Mouse (Mus musculus) layer of hippocampus, postnatal 36 days (tissue): ENCODE data around the gene Tarm1. TPM values are rescaled to one million over a fixed set of nuclear protein-coding genes. Genes with fewer than 3 reads are reported as not detected.

Experiments used
- DNase-seq, 2 experiments: peaks; one replicate each; pipeline ENCODE4 v3.0.0; 2022
- total RNA-seq, 2 experiments: library from RNA; stranded (reverse); gene quantifications; 2 replicates each; pipeline ENCODE4 v1.2.3; 2021

Gene Tarm1
- total RNA-seq, 2 experiments from 2014 or later, result not detected

- DNase-seq, result no peak
Observed at GRCm38 (mm10) chr7:3440526-3440925, 61.9 kb downstream of the Tarm1 start.

- DNase-seq, result no peak
Observed at GRCm38 (mm10) chr7:3439984-3440383, 62.4 kb downstream of the Tarm1 start.

GRCm38 (mm10) chr7:3437941-3438340, 64.5 kb downstream of the Tarm1 start:
- no peak for DNase-seq

Other genes starting within 250 kb of the Tarm1 start
- gene Myadm, start 213.5 kb downstream of the Tarm1 start, total RNA-seq, result 10 to 100 TPM; 63.5 to 67.3 TPM
- 100 to 1,000 TPM; 495 to 539 TPM for gene Prkcg, start 213.4 kb downstream of the Tarm1 start, total RNA-seq
- 100 to 1,000 TPM; 130 to 131 TPM for gene Cacng7, start 169.7 kb downstream of the Tarm1 start, total RNA-seq
- 100 to 1,000 TPM; 406 to 411 TPM for gene Cacng8, start 111.9 kb downstream of the Tarm1 start, total RNA-seq
- 1 to 10 TPM; 1.5 to 1.6 TPM for gene Cacng6, start 78.4 kb downstream of the Tarm1 start, total RNA-seq
- 1 to 10 TPM in 1 of 2 experiments, under 1 TPM in 1; 0.80 to 1.4 TPM for gene Oscar, start 113.5 kb upstream of the Tarm1 start, total RNA-seq
- gene Ndufa3, start 114.7 kb upstream of the Tarm1 start, total RNA-seq, result 100 to 1,000 TPM; 577 to 589 TPM
- gene Tfpt, start 127.3 kb upstream of the Tarm1 start, total RNA-seq, result 10 to 100 TPM; 32.0 to 49.6 TPM
- gene Prpf31, start 127.4 kb upstream of the Tarm1 start, total RNA-seq, result 10 to 100 TPM; 52.9 to 56.3 TPM
- 10 to 100 TPM; 62.1 to 74.5 TPM for gene Cnot3, start 142.6 kb upstream of the Tarm1 start, total RNA-seq
- 1 to 10 TPM; 5.2 to 6.2 TPM for gene Leng1, start 163.2 kb upstream of the Tarm1 start, total RNA-seq
- 10 to 100 TPM in 1 of 2 experiments, 1 to 10 TPM in 1; 7.5 to 11.6 TPM for gene Tmc4, start 174.9 kb upstream of the Tarm1 start, total RNA-seq
- 10 to 100 TPM; 79.0 to 83.4 TPM for gene Tsen34, start 190.2 kb upstream of the Tarm1 start, total RNA-seq
- gene Mboat7, start 190.9 kb upstream of the Tarm1 start, total RNA-seq, result 100 to 1,000 TPM; 154 to 158 TPM
- 100 to 1,000 TPM; 396 to 403 TPM for gene Rps9, start 201.4 kb upstream of the Tarm1 start, total RNA-seq
- gene Pirb, start 217.8 kb upstream of the Tarm1 start, total RNA-seq, result under 1 TPM; 0.12 to 0.15 TPM